Mouse (Mus musculus) liver, embryonic 14.5 days (tissue): Measurements from ENCODE around the gene Casd1. TPM values are rescaled to one million over a fixed set of nuclear protein-coding genes. Genes with fewer than 3 reads are reported as not detected.

Source experiments
- ATAC-seq: fragments of 200-750 bp; cut with Nextera tagmentation; 2 replicates; pipeline ENCODE4 v1.8.0; 2017; ENCODE audit warnings: moderate number of reproducible peaks, mild to moderate bottlenecking, moderate library complexity; ENCODE audit not compliant: insufficient read depth
- DNase-seq, 3 experiments: peaks; one replicate each; pipeline ENCODE4 v3.0.0-alpha.2; 2012 to 2013; ENCODE audit warnings: low read depth in 3 of 3, low spot score in 3 of 3
- H3K27ac ChIP-seq: fragments of 300-500 bp; sonication (generic); 2 replicates; pipeline ENCODE4 v1.5.1; 2014; ENCODE audit warnings: moderate library complexity, mild to moderate bottlenecking, control low read depth, inconsistent platforms
- H3K27me3 ChIP-seq: fragments of 300-500 bp; sonication (generic); 2 replicates; pipeline ENCODE4 v1.6.1; 2014; ENCODE audit warnings: mild to moderate bottlenecking, low read length, moderate library complexity; ENCODE audit not compliant: control insufficient read depth, insufficient read depth
- H3K36me3 ChIP-seq: fragments of 300-500 bp; sonication (generic); replicated peaks from 2 replicates; pipeline ENCODE4 v1.6.1; 2014; ENCODE audit warnings: low read depth; ENCODE audit not compliant: control insufficient read depth, insufficient read depth
- H3K4me1 ChIP-seq, 2 experiments: fragments of 200-500 bp in 1 of 2; fragments of 300-500 bp in 1 of 2; sonication (generic) in 1 of 2; replicated peaks; 2 replicates each; pipeline ENCODE4 v1.6.1; 2012 to 2014; ENCODE audit warnings: antibody characterized with exemption in 1 of 2, inconsistent platforms in 1 of 2, low read length in 1 of 2; ENCODE audit not compliant: control insufficient read depth in 2 of 2, insufficient read depth in 2 of 2
- H3K4me2 ChIP-seq: fragments of 300-500 bp; sonication (generic); 2 replicates; pipeline ENCODE4 v1.6.1; 2014; ENCODE audit warnings: low read depth, mild to moderate bottlenecking, control low read depth, moderate library complexity
- H3K4me3 ChIP-seq, 2 experiments: fragments of 200-500 bp in 1 of 2; fragments of 300-500 bp in 1 of 2; sonication (generic) in 1 of 2; 2 replicates each; pipeline ENCODE4 v1.5.1; 2012 to 2014; ENCODE audit warnings: low read depth in 2 of 2, low read length in 2 of 2, mild to moderate bottlenecking in 2 of 2, control low read depth in 1 of 2, inconsistent platforms in 1 of 2, moderate library complexity in 1 of 2; ENCODE audit not compliant: insufficient read depth in 1 of 2
- H3K9ac ChIP-seq: fragments of 300-500 bp; sonication (generic); replicated peaks from 2 replicates; pipeline ENCODE4 v1.6.1; 2014; ENCODE audit warnings: mild to moderate bottlenecking, control low read depth, moderate library complexity
- H3K9me3 ChIP-seq: fragments of 300-500 bp; sonication (generic); 2 replicates; pipeline ENCODE4 v1.6.1; 2016; ENCODE audit warnings: low read length, mixed read lengths; ENCODE audit not compliant: control insufficient read depth
- CTCF ChIP-seq: IDR thresholded peaks from 2 replicates; pipeline ENCODE4 v1.5.1; 2016; ENCODE audit warnings: antibody characterized with exemption, low read depth, control low read depth
- EP300 ChIP-seq: IDR thresholded peaks from 2 replicates; pipeline ENCODE4 v1.6.1; 2016; ENCODE audit warnings: antibody characterized with exemption, low read depth
- WGBS: fragments of 180-500 bp; shearing (Covaris S2); extraction: QIAGEN DNeasy Blood & Tissue Kit; methylation state at CpG from one replicate; pipeline ENCODE4 v1.1.7; 2014; ENCODE audit not compliant: insufficient replicate concordance; 5-methylcytosine and 5-hydroxymethylcytosine counted together
- polyA plus RNA-seq, 2 experiments: library from polyadenylated mRNA; depleted of rRNA in 1 of 2; stranded (reverse) in 1 of 2; unstranded in 1 of 2; fragments of >200 nt; fragmentation: Nextera tagmentation in 1 of 2; extraction: Ambion mirVana in 1 of 2; gene quantifications; 2 replicates each; pipeline versions ENCODE4 v1.2.1 to v1.2.3; 2012 to 2014

Casd1 gene
- polyA plus RNA-seq, 2 experiments = 7.7 to 8.0 TPM

DNA sequence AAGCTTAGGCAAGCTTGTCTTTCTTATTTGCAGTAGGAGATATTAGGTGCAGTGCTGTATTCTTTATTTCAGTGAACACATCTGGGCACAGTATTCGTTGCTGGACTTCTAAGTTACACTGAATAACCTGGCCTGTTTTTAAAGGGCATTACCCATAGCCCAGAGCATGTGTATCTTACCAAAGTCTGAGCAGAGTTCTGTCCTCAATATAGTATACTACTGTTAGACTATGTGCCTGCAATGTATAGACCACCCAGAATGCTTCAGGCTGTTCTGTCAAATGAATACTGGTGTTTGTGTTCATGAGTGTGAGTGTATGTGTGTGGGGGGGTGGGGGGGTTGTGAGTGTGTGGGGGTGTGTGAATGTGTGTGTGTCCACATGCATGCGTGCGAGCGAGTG lies 55.3 kb downstream of the Casd1 start:
- Histone ChIP-seq H3K4me2 (no peak overlapping the region), H3K36me3 (no peaks in the 10 kb centered on the region), H3K27ac (no peak overlapping the region), H3K9ac (no peak overlapping the region), H3K9me3 (no peaks in the 10 kb centered on the region), H3K4me3 (no peak overlapping the region), H3K4me1 (no peaks in the 10 kb centered on the region), H3K27me3 (no peaks in the 10 kb centered on the region)
- ATAC-seq (no peak), DNase-seq (no peak)
- WGBS = 68% methylated on average over 4 of the region's 4 CpGs
- TF ChIP-seq CTCF = no peak
- TF ChIP-seq EP300 = no peak

DNA sequence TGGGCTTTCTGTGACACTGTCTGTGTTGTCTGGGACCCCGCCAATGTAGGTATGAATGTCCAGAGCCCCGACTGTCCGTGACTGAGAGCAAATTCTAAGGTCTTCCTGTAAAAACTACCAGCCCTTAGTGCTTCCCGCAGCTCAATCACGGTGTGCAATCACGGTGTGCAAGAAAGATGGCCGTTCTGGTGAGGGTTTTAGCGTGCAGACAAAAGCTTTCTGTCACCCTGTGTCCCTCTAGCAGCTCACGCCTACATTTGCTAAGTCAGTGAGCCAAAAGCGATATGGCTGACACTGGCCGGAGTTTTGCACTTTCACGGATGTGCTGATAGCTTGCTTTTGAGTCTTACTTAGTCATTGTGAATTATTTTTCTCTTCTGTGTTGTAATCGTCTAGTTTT lies 58.2 kb downstream of the Casd1 start:
- WGBS = 71% methylated on average over 13 of the region's 13 CpGs

DNA sequence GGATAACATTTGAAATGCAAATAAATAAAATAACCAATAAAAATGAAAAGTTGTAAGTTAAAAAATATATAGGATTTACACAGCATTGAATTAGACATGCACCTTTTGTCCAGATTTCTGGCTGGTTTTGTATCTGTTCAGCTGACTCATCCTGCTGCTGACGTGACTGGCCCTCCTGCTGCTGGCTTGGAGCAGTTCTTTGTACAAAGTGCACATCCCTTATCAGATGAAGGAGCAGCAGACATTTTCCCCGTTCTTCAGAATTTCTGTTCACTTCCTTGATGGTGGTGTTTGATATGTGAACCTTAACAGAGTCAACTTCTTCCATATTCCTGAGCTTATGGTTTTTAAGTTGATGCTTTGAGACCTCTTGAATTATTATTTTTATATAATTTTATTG lies 62.9 kb downstream of the Casd1 start:
- no peak overlapping the region for H3K4me2 ChIP-seq
- no peak overlapping the region for H3K9ac ChIP-seq
- no peak for ATAC-seq
- TF ChIP-seq CTCF (no peak), EP300 (no peak)
- 23% methylated on average over 2 of the region's 2 CpGs for WGBS
- no peaks in the 10 kb centered on the region for H3K9me3 ChIP-seq
- no peaks in the 10 kb centered on the region for H3K27me3 ChIP-seq
- H3K4me1 ChIP-seq = no peaks in the 10 kb centered on the region
- DNase-seq = no peak
- no peak overlapping the region for H3K4me3 ChIP-seq
- H3K27ac ChIP-seq = no peak overlapping the region
- no peaks in the 10 kb centered on the region for H3K36me3 ChIP-seq

More for the DNA sequence above, 58.2 kb downstream of the Casd1 start:
- Histone ChIP-seq H3K27ac (no peak overlapping the region), H3K4me3 (no peak overlapping the region), H3K4me1 (no peaks in the 10 kb centered on the region), H3K27me3 (no peaks in the 10 kb centered on the region), H3K9ac (no peak overlapping the region), H3K4me2 (no peak overlapping the region), H3K36me3 (no peaks in the 10 kb centered on the region), H3K9me3 (no peaks in the 10 kb centered on the region)
- ATAC-seq (no peak), DNase-seq (no peak)
- no peak for TF ChIP-seq EP300
- TF ChIP-seq CTCF = no peak

DNA sequence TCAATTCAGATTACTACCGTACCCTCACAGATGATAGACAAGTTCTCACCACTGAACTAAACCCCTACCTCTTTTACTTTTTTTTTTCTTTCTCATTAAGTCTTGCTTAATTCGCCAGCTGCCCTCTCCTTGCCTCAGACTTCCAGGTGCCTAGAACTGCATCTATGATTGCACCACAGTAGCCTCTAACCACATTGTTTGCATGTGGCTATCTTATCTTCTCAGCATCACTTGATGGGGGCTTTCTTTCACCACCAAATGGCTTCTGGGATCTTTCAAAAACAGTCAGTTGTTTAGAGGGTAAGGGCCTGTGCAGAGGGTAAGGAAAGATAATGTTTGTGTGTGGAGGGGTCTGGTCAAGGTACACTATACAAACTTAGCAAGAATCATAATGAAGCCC lies 63.7 kb downstream of the Casd1 start:
- Histone ChIP-seq H3K27me3 (no peaks in the 10 kb centered on the region), H3K9me3 (no peaks in the 10 kb centered on the region), H3K27ac (no peak overlapping the region), H3K4me3 (no peak overlapping the region), H3K4me1 (no peaks in the 10 kb centered on the region), H3K9ac (no peak overlapping the region), H3K36me3 (no peaks in the 10 kb centered on the region), H3K4me2 (no peak overlapping the region)
- TF ChIP-seq EP300 (peak; percentile 37; the same call in 1 of the 2 replicates), CTCF (no peak)
- DNase-seq (no peak), ATAC-seq (peak; percentile 21; the same call in 1 of the 2 replicates)
- 10% methylated on average over 2 of the region's 2 CpGs for WGBS

DNA sequence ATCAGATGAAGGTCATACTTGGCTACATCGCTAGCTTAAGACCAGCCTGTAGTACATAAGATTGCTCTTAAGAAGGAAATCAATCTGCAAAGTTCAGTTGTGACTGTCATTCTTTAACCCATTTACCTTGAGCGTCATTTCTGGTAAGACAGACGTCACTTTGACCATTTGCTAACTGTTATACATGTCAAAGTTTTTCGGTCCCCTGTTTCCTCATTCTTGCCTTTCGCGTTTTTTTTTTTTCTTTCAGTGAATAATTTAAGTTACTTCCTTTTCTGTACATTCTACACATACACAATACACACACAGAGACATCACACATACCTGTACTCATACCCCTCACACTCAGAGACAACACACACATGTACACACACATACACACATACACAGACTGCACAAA lies 64.5 kb downstream of the Casd1 start:
- H3K27me3 ChIP-seq = no peaks in the 10 kb centered on the region
- H3K4me1 ChIP-seq = no peaks in the 10 kb centered on the region
- TF ChIP-seq EP300 (no peak), CTCF (no peak)
- DNase-seq (no peak), ATAC-seq (no peak)
- no peak overlapping the region for H3K4me2 ChIP-seq
- no peak overlapping the region for H3K27ac ChIP-seq
- no peak overlapping the region for H3K9ac ChIP-seq
- 41% methylated on average over 6 of the region's 6 CpGs for WGBS
- H3K36me3 ChIP-seq = no peaks in the 10 kb centered on the region
- no peak overlapping the region for H3K4me3 ChIP-seq
- H3K9me3 ChIP-seq = no peaks in the 10 kb centered on the region

DNA sequence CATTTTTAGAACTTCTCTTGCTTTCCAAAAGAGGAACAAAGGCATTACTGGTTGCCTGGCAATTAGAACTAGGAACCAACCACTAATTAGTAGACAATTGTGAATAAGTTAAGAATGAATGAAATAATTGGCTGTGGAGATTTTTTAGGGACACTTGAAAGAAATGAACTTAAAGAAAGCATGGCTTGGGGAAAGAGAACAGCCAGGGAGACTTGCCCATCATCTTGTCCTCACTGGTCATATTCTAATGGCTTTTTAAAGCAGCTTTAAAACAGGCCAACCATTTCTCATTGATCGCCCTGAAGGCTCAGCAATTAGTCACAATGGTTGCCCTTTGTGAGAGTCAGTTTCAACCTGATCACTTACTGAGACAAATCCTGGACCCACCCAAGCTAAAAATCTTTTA lies 76.7 kb downstream of the Casd1 start:
- Histone ChIP-seq H3K4me1 (no peaks in the 10 kb centered on the region), H3K9me3 (no peaks in the 10 kb centered on the region), H3K4me2 (no peak overlapping the region), H3K36me3 (no peaks in the 10 kb centered on the region), H3K4me3 (no peak overlapping the region), H3K9ac (no peak overlapping the region), H3K27ac (no peak overlapping the region), H3K27me3 (no peaks in the 10 kb centered on the region)
- no peak for ATAC-seq
- DNase-seq = no peak
- TF ChIP-seq CTCF (no peak), EP300 (no peak)
- WGBS = 53% methylated on average over 1 of the region's 1 CpGs
